Mouse (Mus musculus): ENCODE data around the gene Itih3. TPM values are rescaled to one million over a fixed set of nuclear protein-coding genes. Genes with fewer than 3 reads are reported as not detected.
A peak's percentile ranks its signal among the peaks of the same experiment; 100 is the strongest.

Itih3 gene
- polyA plus RNA-seq, 1 experiment from 2014 or later = 5.0 TPM

- peak overlapping the region; percentile 47 for H3K4me2 ChIP-seq
- 6% methylated on average over 9 of the region's 9 CpGs for WGBS
Observed at GRCm38 (mm10) chr14:30888271-30888732, 35.3 kb downstream of the Itih3 start.

GRCm38 (mm10) chr14:30886204-30886603 is 37.4 kb downstream of the Itih3 start, which contains the start of gene Itih4:
Itih4 (plus strand) TSS chr14:30886476.
- no peaks in the 10 kb centered on the region for H3K36me3 ChIP-seq
- H3K9me3 ChIP-seq (replicated peaks) = no peaks in the 10 kb centered on the region
- no peak for ATAC-seq (replicated peaks; ENCODE audit: low FRiP score)
- H3K4me1 ChIP-seq = peaks cover 7% of the 10 kb centered on the region
- no peak within 1 kb of the TSS for H3K27ac ChIP-seq
- no peak within 1 kb of the TSS for H3K4me2 ChIP-seq
- 84% methylated on average over 3 of the region's 3 CpGs for WGBS
- no peak within 1 kb of the TSS for H3K9ac ChIP-seq
- H3K4me3 ChIP-seq (replicated peaks) = no peak within 1 kb of the TSS
- no peaks in the 10 kb centered on the region for H3K27me3 ChIP-seq

More at GRCm38 (mm10) chr14:30888271-30888732, 35.3 kb downstream of the Itih3 start:
- peak; percentile 58; the same call in 1 of the 2 replicates for ATAC-seq (replicated peaks; ENCODE audit: low FRiP score)
- H3K36me3 ChIP-seq = no peaks in the 10 kb centered on the region
- peaks cover 7% of the 10 kb centered on the region for H3K4me1 ChIP-seq
- no peaks in the 10 kb centered on the region for H3K27me3 ChIP-seq
- H3K4me3 ChIP-seq (replicated peaks) = no peak overlapping the region
- no peaks in the 10 kb centered on the region for H3K9me3 ChIP-seq (replicated peaks)
- H3K9ac ChIP-seq = no peak overlapping the region
- H3K27ac ChIP-seq = no peak overlapping the region

- H3K4me1 ChIP-seq = peaks cover 11% of the 10 kb centered on the region
- no peak overlapping the region for H3K27ac ChIP-seq
- H3K4me3 ChIP-seq (replicated peaks) = no peak overlapping the region
- H3K36me3 ChIP-seq = no peaks in the 10 kb centered on the region
- ATAC-seq (replicated peaks; ENCODE audit: low FRiP score) = no peak
- no peaks in the 10 kb centered on the region for H3K27me3 ChIP-seq
- WGBS = 17% methylated on average over 3 of the region's 3 CpGs
- no peak overlapping the region for H3K4me2 ChIP-seq
- no peaks in the 10 kb centered on the region for H3K9me3 ChIP-seq (replicated peaks)
- H3K9ac ChIP-seq = no peak overlapping the region
Observed at GRCm38 (mm10) chr14:30885298-30885697, 38.3 kb downstream of the Itih3 start.

- WGBS = 86% methylated on average over 3 of the region's 3 CpGs
Observed at GRCm38 (mm10) chr14:30881718-30882108, 41.8 kb downstream of the Itih3 start.

GRCm38 (mm10) chr14:30880811-30881717 is 42.5 kb downstream of the Itih3 start:
- 85% methylated on average over 17 of the region's 17 CpGs for WGBS
- H3K4me2 ChIP-seq = no peak overlapping the region
- H3K9ac ChIP-seq = no peak overlapping the region
- 0 out of 2 replicates have a peak, but pooled peaks cover 3% of the 10 kb centered on the region for H3K36me3 ChIP-seq
- H3K9me3 ChIP-seq (replicated peaks) = no peaks in the 10 kb centered on the region
- ATAC-seq (replicated peaks; ENCODE audit: low FRiP score) = no peak
- H3K4me3 ChIP-seq (replicated peaks) = no peak overlapping the region
- H3K27me3 ChIP-seq = no peaks in the 10 kb centered on the region
- no peak overlapping the region for H3K27ac ChIP-seq
- peaks cover 28% of the 10 kb centered on the region for H3K4me1 ChIP-seq

More at GRCm38 (mm10) chr14:30881718-30882108, 41.8 kb downstream of the Itih3 start:
- H3K27ac ChIP-seq = no peak overlapping the region
- no peak overlapping the region for H3K4me3 ChIP-seq (replicated peaks)
- H3K36me3 ChIP-seq = 0 out of 2 replicates have a peak, but pooled peaks cover 3% of the 10 kb centered on the region
- no peak for ATAC-seq (replicated peaks; ENCODE audit: low FRiP score)
- H3K4me1 ChIP-seq = peaks cover 22% of the 10 kb centered on the region
- H3K27me3 ChIP-seq = no peaks in the 10 kb centered on the region
- H3K4me2 ChIP-seq = no peak overlapping the region
- H3K9me3 ChIP-seq (replicated peaks) = no peaks in the 10 kb centered on the region
- H3K9ac ChIP-seq = no peak overlapping the region

- no peak for ATAC-seq (replicated peaks; ENCODE audit: low FRiP score)
- peaks cover 36% of the 10 kb centered on the region for H3K4me1 ChIP-seq
- H3K36me3 ChIP-seq = peaks cover 7% of the 10 kb centered on the region; the same call in 1 of the 2 replicates
- 65% methylated on average over 8 of the region's 8 CpGs for WGBS
- H3K4me3 ChIP-seq (replicated peaks) = no peak overlapping the region
- H3K4me2 ChIP-seq = no peak overlapping the region
- no peaks in the 10 kb centered on the region for H3K9me3 ChIP-seq (replicated peaks)
- H3K27ac ChIP-seq = 0 out of 2 replicates have a peak overlapping the region, but pooled peaks have one; percentile 14
- H3K9ac ChIP-seq = no peak overlapping the region
- no peaks in the 10 kb centered on the region for H3K27me3 ChIP-seq
Observed at GRCm38 (mm10) chr14:30880251-30880650, 43.3 kb downstream of the Itih3 start.

- Histone ChIP-seq H3K4me2 (no peak overlapping the region), H3K27me3 (no peaks in the 10 kb centered on the region), H3K36me3 (peaks cover 7% of the 10 kb centered on the region; the same call in 1 of the 2 replicates), H3K9ac (no peak overlapping the region), H3K4me3 (replicated peaks) (no peak overlapping the region), H3K9me3 (replicated peaks) (no peaks in the 10 kb centered on the region), H3K4me1 (peaks cover 39% of the 10 kb centered on the region), H3K27ac (peak overlapping the region; percentile 54; the same call in 1 of the 2 replicates)
- 58% methylated on average over 9 of the region's 9 CpGs for WGBS
- 0 out of 2 replicates have a peak, but pooled peaks have one; percentile 8 for ATAC-seq (replicated peaks; ENCODE audit: low FRiP score)
Observed at GRCm38 (mm10) chr14:30879794-30880193, 43.8 kb downstream of the Itih3 start.

GRCm38 (mm10) chr14:30878958-30879571 is 44.5 kb downstream of the Itih3 start, which contains the start of gene Mustn1:
Mustn1 (plus strand) TSS chr14:30879200.
- H3K36me3 ChIP-seq = peaks cover 12% of the 10 kb centered on the region; the same call in 1 of the 2 replicates
- no peaks in the 10 kb centered on the region for H3K9me3 ChIP-seq (replicated peaks)
- ATAC-seq (replicated peaks; ENCODE audit: low FRiP score) = no peak
- no peaks in the 10 kb centered on the region for H3K27me3 ChIP-seq
- H3K4me2 ChIP-seq = no peak within 1 kb of the TSS
- H3K4me3 ChIP-seq (replicated peaks) = no peak within 1 kb of the TSS
- H3K9ac ChIP-seq = no peak within 1 kb of the TSS
- H3K27ac ChIP-seq = peak within 1 kb of the TSS; percentile 54
- H3K4me1 ChIP-seq = peaks cover 46% of the 10 kb centered on the region
- 67% methylated on average over 11 of the region's 11 CpGs for WGBS

- no peak overlapping the region for H3K9ac ChIP-seq
- H3K4me3 ChIP-seq (replicated peaks) = no peak overlapping the region
- no peaks in the 10 kb centered on the region for H3K27me3 ChIP-seq
- WGBS = 89% methylated on average over 3 of the region's 3 CpGs
- no peaks in the 10 kb centered on the region for H3K9me3 ChIP-seq (replicated peaks)
- no peak overlapping the region for H3K27ac ChIP-seq
- H3K4me1 ChIP-seq = peaks cover 52% of the 10 kb centered on the region
- H3K4me2 ChIP-seq = no peak overlapping the region
- ATAC-seq (replicated peaks; ENCODE audit: low FRiP score) = no peak
- peaks cover 24% of the 10 kb centered on the region for H3K36me3 ChIP-seq
Observed at GRCm38 (mm10) chr14:30877827-30878226, 45.7 kb downstream of the Itih3 start.

- peaks cover 52% of the 10 kb centered on the region for H3K4me1 ChIP-seq
- H3K36me3 ChIP-seq = peaks cover 35% of the 10 kb centered on the region
- no peak overlapping the region for H3K4me3 ChIP-seq (replicated peaks)
- no peaks in the 10 kb centered on the region for H3K9me3 ChIP-seq (replicated peaks)
- H3K9ac ChIP-seq = 0 out of 2 replicates have a peak overlapping the region, but pooled peaks have one; percentile 1
- H3K27me3 ChIP-seq = no peaks in the 10 kb centered on the region
- WGBS = 83% methylated on average over 10 of the region's 10 CpGs
- no peak overlapping the region; the same call in 1 of the 2 replicates for H3K4me2 ChIP-seq
- H3K27ac ChIP-seq = peak overlapping the region; percentile 82
- ATAC-seq (replicated peaks; ENCODE audit: low FRiP score) = no peak
Observed at GRCm38 (mm10) chr14:30876451-30876850, 47.1 kb downstream of the Itih3 start.

- Histone ChIP-seq H3K27ac (peak overlapping the region; percentile 82), H3K9me3 (replicated peaks) (no peaks in the 10 kb centered on the region), H3K36me3 (peaks cover 35% of the 10 kb centered on the region), H3K4me1 (peaks cover 52% of the 10 kb centered on the region), H3K9ac (0 out of 2 replicates have a peak overlapping the region, but pooled peaks have one; percentile 1), H3K4me2 (no peak overlapping the region; the same call in 1 of the 2 replicates), H3K27me3 (no peaks in the 10 kb centered on the region), H3K4me3 (replicated peaks) (no peak overlapping the region)
- peak; percentile 76 for ATAC-seq (replicated peaks; ENCODE audit: low FRiP score)
- 38% methylated on average over 9 of the region's 9 CpGs for WGBS
Observed at GRCm38 (mm10) chr14:30875955-30876354, 47.6 kb downstream of the Itih3 start.
